Mouse (Mus musculus): ENCODE measurements around the gene Scn1b. TPM values are rescaled to one million over a fixed set of nuclear protein-coding genes. Genes with fewer than 3 reads are reported as not detected.

The Scn1b gene
- total and polyA plus RNA-seq, 3 experiments: 0.30 TPM; not detected in 2

- peaks cover 0 to under 1% of the 10 kb centered on the region in 2 experiments for H3K36me3 ChIP-seq (replicated peaks in 1 of 2; ENCODE audit: control insufficient read depth in 1 of 2, insufficient read depth in 1 of 2, low read length in 1 of 2)
- dilution Hi-C loops (cut with MboI; ENCODE audit: extremely low pct_ligation_motif_present, extremely low pct_unique_long_range_greater_than_20kb, low sequenced_read_pairs): no loop called here
- TF ChIP-seq HCFC1 (IDR thresholded peaks at IDR 0.05; ENCODE audit: low read depth, low read length) (no peak), BHLHE40 (IDR thresholded peaks at IDR 0.05; ENCODE audit: low read depth, low read length) (peak; percentile 84), IRF4 (IDR thresholded peaks at IDR 0.05; ENCODE audit: low read depth, low read length) (peak; percentile 27; the same call in 1 of the 2 replicates)
- no peaks in the 10 kb centered on the region for H3K27me3 ChIP-seq (replicated peaks)
- in situ Hi-C loops (cut with MboI; ENCODE audit: low pct_ligation_motif_present, low pct_unique_long_range_greater_than_20kb, low sequenced_read_pairs): no loop called here
- H3K4me3 ChIP-seq (replicated peaks in 1 of 3; ENCODE audit: low read depth in 2 of 3, low read length in 2 of 3, poor library complexity in 1 of 3): no peak overlapping the region
- no peak overlapping the region for H3K4me2 ChIP-seq (ENCODE audit: insufficient read depth, low read depth, poor library complexity, severe bottlenecking)
- no peak overlapping the region for H3K9ac ChIP-seq (ENCODE audit: insufficient read depth, low read depth)
- no peaks in the 10 kb centered on the region for H3K9me3 ChIP-seq (replicated peaks; ENCODE audit: low read length)
- peaks cover 38 to 61% of the 10 kb centered on the region in 2 experiments for H3K4me1 ChIP-seq (ENCODE audit: control insufficient read depth in 1 of 2, insufficient read depth in 2 of 2)
- DNase-seq (ENCODE audit: extremely low read depth): no peak
- no peaks in the 10 kb centered on the region for H3K79me2 ChIP-seq (replicated peaks; ENCODE audit: control insufficient read depth, extremely low read depth, insufficient read depth, poor library complexity, severe bottlenecking)
- no peak overlapping the region for H3K27ac ChIP-seq (ENCODE audit: insufficient read depth, low read depth)
Measured at GRCm38 (mm10) chr7:31113800-31114199, 13.0 kb downstream of the Scn1b start.

GRCm38 (mm10) chr7:31112036-31112435 lies 14.8 kb downstream of the Scn1b start:
- Histone ChIP-seq H3K4me2 (ENCODE audit: insufficient read depth, low read depth, poor library complexity, severe bottlenecking) (no peak overlapping the region), H3K9ac (ENCODE audit: insufficient read depth, low read depth) (no peak overlapping the region), H3K9me3 (replicated peaks; ENCODE audit: low read length) (no peaks in the 10 kb centered on the region), H3K4me1 (ENCODE audit: control insufficient read depth in 1 of 2, insufficient read depth in 2 of 2) (peaks cover 38 to 79% of the 10 kb centered on the region in 2 experiments), H3K79me2 (replicated peaks; ENCODE audit: control insufficient read depth, extremely low read depth, insufficient read depth, poor library complexity, severe bottlenecking) (no peaks in the 10 kb centered on the region), H3K27ac (ENCODE audit: insufficient read depth, low read depth) (no peak overlapping the region), H3K4me3 (replicated peaks in 1 of 3; ENCODE audit: low read depth in 2 of 3, low read length in 2 of 3, poor library complexity in 1 of 3) (no peak overlapping the region), H3K27me3 (replicated peaks) (no peaks in the 10 kb centered on the region), H3K36me3 (replicated peaks in 1 of 2; ENCODE audit: control insufficient read depth in 1 of 2, insufficient read depth in 1 of 2, low read length in 1 of 2) (peaks cover 0 to 15% of the 10 kb centered on the region in 2 experiments)
- no peak for DNase-seq (ENCODE audit: extremely low read depth)
- TF ChIP-seq POLR2A (IDR thresholded peaks at IDR 0.05; ENCODE audit: low read depth, low read length): no peak
- TF ChIP-seq EP300 (IDR thresholded peaks at IDR 0.05; ENCODE audit: low read length): no peak
- no peak for TF ChIP-seq CHD2 (IDR thresholded peaks at IDR 0.05; ENCODE audit: low read length)
- no peak for TF ChIP-seq NELFE (IDR thresholded peaks at IDR 0.05; ENCODE audit: low read depth, low read length)
- TF ChIP-seq USF2 (conservative IDR thresholded peaks at IDR 0.05; ENCODE audit: low read depth, low read length): no peak
- no peak for TF ChIP-seq SIN3A (IDR thresholded peaks at IDR 0.05; ENCODE audit: low read length)
- no peak for TF ChIP-seq JUN (IDR thresholded peaks at IDR 0.05; ENCODE audit: insufficient read depth, low read depth, low read length)
- no peak for TF ChIP-seq POLR2AphosphoS2 (IDR thresholded peaks at IDR 0.05; ENCODE audit: low read depth, low read length)
- no peak for TF ChIP-seq PAX5 (IDR thresholded peaks at IDR 0.05; ENCODE audit: low read length)
- TF ChIP-seq USF1 (IDR thresholded peaks at IDR 0.05; ENCODE audit: low read depth, low read length): no peak
- no peak for TF ChIP-seq BHLHE40 (IDR thresholded peaks at IDR 0.05; ENCODE audit: low read depth, low read length)
- no peak for TF ChIP-seq ZMIZ1 (IDR thresholded peaks at IDR 0.05; ENCODE audit: low read depth, low read length)
- in situ Hi-C loops (cut with MboI; ENCODE audit: low pct_ligation_motif_present, low pct_unique_long_range_greater_than_20kb, low sequenced_read_pairs) (no loop called here), dilution Hi-C loops (cut with MboI; ENCODE audit: extremely low pct_ligation_motif_present, extremely low pct_unique_long_range_greater_than_20kb, low sequenced_read_pairs) (no loop called here)

- H3K27ac ChIP-seq (ENCODE audit: insufficient read depth, low read depth): peak overlapping the region; percentile 58
- peak; percentile 83 for DNase-seq (ENCODE audit: extremely low read depth)
- peak overlapping the region in 1 of 3 experiments; percentile 48 for H3K4me3 ChIP-seq (replicated peaks in 1 of 3; ENCODE audit: low read depth in 2 of 3, low read length in 2 of 3, poor library complexity in 1 of 3)
- dilution Hi-C loops (cut with MboI; ENCODE audit: extremely low pct_ligation_motif_present, extremely low pct_unique_long_range_greater_than_20kb, low sequenced_read_pairs): no loop called here
- peaks cover 38 to 88% of the 10 kb centered on the region in 2 experiments for H3K4me1 ChIP-seq (ENCODE audit: control insufficient read depth in 1 of 2, insufficient read depth in 2 of 2)
- H3K9ac ChIP-seq (ENCODE audit: insufficient read depth, low read depth): no peak overlapping the region
- no peaks in the 10 kb centered on the region for H3K27me3 ChIP-seq (replicated peaks)
- H3K4me2 ChIP-seq (ENCODE audit: insufficient read depth, low read depth, poor library complexity, severe bottlenecking): peak overlapping the region; percentile 18; the same call in 1 of the 2 replicates
- H3K36me3 ChIP-seq (replicated peaks in 1 of 2; ENCODE audit: control insufficient read depth in 1 of 2, insufficient read depth in 1 of 2, low read length in 1 of 2): peaks cover 0 to 18% of the 10 kb centered on the region in 2 experiments
- H3K79me2 ChIP-seq (replicated peaks; ENCODE audit: control insufficient read depth, extremely low read depth, insufficient read depth, poor library complexity, severe bottlenecking): no peaks in the 10 kb centered on the region
- no peaks in the 10 kb centered on the region for H3K9me3 ChIP-seq (replicated peaks; ENCODE audit: low read length)
- in situ Hi-C loops (cut with MboI; ENCODE audit: low pct_ligation_motif_present, low pct_unique_long_range_greater_than_20kb, low sequenced_read_pairs): no loop called here
- TF ChIP-seq MAZ (IDR thresholded peaks at IDR 0.05; ENCODE audit: low read depth, low read length) (peak; percentile 38; the same call in 1 of the 2 replicates), NELFE (IDR thresholded peaks at IDR 0.05; ENCODE audit: low read depth, low read length) (peak; percentile 25; the same call in 1 of the 2 replicates), E2F4 (IDR thresholded peaks at IDR 0.05; ENCODE audit: insufficient replicate concordance, low read depth, low read length) (no peak), MEF2A (IDR thresholded peaks at IDR 0.05; ENCODE audit: borderline replicate concordance, low read depth, low read length) (peak; percentile 12; the same call in 1 of the 2 replicates), USF2 (conservative IDR thresholded peaks at IDR 0.05; ENCODE audit: low read depth, low read length) (no peak), MYC (IDR thresholded peaks at IDR 0.05; ENCODE audit: low read depth, low read length) (peak; percentile 54; the same call in 1 of the 2 replicates), ZMIZ1 (IDR thresholded peaks at IDR 0.05; ENCODE audit: low read depth, low read length) (0 out of 2 replicates have a peak, but pooled peaks have one; percentile 24), ZNF384 (IDR thresholded peaks at IDR 0.05; ENCODE audit: low read depth, low read length) (no peak), UBTF (IDR thresholded peaks at IDR 0.05; ENCODE audit: low read depth, low read length) (no peak), POLR2A (IDR thresholded peaks at IDR 0.05; ENCODE audit: low read depth, low read length) (peak; percentile 47), ELF1 (IDR thresholded peaks at IDR 0.05; ENCODE audit: low read depth, low read length) (peak; percentile 82), BHLHE40 (IDR thresholded peaks at IDR 0.05; ENCODE audit: low read depth, low read length) (peak; percentile 59), JUND (conservative IDR thresholded peaks at IDR 0.05; ENCODE audit: low read depth, low read length) (no peak), IRF4 (IDR thresholded peaks at IDR 0.05; ENCODE audit: low read depth, low read length) (peak; percentile 20), SIN3A (IDR thresholded peaks at IDR 0.05; ENCODE audit: low read length) (0 out of 2 replicates have a peak, but pooled peaks have one; percentile 59), ZKSCAN1 (IDR thresholded peaks at IDR 0.05; ENCODE audit: borderline replicate concordance, low read depth, low read length) (no peak), POLR2AphosphoS2 (IDR thresholded peaks at IDR 0.05; ENCODE audit: low read depth, low read length) (no peak)
Measured at GRCm38 (mm10) chr7:31110861-31111385, 15.9 kb downstream of the Scn1b start.
